Mouse (Mus musculus) T-cell, adult 2 months (primary cell): Measurements from ENCODE around the gene Pdss2.

Source experiments
- DNase-seq: peaks from one replicate; pipeline ENCODE4 v3.0.0; 2022; ENCODE audit warnings: low spot score

Gene Pdss2

DNA sequence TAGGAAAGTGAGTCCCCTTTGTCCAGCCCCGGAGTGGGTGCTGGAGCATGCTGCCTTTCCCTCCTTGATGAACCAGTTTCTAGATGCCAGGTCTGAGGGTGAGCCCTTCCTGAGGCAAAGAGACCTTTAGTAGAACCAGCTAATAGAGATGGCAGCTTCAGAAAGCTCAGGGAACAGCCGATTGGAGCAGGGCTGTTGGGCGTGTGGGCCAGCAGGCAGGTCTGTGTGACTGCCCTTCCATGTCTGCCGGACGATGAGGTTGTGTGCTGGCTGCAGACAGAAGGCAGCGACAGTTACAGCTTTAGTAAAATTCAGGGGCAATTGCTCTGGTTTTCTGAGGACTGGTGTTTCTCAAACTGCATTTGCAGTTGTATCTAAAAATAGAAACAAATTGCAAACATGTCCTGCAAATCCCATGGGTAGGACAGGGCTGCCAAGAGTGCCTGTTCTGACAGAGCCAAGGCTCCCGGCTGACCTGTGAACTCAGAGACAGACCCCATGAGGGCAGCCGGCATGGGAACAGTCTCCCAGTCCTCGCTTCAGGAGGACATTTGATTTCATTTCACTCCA is 262.2 kb downstream of the Pdss2 start:
- DNase-seq = no peak

DNA sequence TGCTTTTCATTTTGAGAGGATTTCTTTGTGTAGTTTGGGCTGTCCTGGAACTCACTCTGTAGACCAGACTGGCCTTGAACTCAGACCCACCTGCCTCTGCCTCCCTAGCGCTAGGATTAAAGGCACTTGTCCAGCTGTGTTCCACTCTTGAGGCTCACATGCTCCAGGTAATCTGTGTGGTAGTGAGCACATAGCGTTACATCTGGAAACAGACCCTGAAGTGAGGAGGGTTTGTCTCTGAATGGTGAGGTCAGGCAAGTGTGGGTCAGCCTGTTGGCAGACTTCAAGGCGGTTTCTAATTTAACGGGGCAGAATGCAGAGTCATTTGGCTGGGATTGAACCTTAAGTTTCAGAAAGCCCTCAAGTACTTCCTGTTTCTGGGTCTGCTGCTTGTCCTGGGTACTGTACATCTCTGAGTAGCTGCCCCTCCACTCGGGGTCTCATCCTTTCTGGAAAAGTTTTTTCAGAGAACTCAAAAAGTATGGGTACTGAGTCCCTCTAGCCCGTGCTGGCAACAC is 264.5 kb downstream of the Pdss2 start:
- no peak for DNase-seq

DNA sequence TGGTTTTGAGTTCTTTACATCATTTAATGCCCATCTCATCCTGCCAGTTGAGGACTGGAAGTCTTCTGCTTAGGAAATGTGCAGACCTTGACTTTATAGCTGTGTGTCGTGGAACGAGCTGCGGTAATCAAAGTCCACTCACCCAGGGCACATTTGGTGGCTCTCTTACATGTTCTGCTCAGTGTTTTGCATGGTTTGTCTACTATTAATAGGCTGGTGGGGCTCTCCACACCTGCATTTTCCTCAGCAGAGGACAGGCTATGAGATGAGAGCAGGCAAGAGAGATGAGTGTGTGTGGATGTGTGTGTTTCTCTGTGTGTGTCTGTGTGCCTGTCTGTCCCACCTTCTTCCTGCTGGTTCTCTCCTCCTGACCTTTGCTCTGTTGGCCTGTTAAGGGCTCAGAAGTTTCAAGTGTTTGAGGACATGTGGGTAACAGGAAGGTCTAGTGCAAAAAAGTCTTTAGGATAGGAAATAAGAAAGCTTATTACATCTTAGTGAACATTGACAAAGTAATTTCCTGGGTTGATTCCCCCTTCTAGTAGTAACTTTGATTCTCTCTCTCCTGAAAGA is 266.2 kb downstream of the Pdss2 start:
- DNase-seq = no peak

DNA sequence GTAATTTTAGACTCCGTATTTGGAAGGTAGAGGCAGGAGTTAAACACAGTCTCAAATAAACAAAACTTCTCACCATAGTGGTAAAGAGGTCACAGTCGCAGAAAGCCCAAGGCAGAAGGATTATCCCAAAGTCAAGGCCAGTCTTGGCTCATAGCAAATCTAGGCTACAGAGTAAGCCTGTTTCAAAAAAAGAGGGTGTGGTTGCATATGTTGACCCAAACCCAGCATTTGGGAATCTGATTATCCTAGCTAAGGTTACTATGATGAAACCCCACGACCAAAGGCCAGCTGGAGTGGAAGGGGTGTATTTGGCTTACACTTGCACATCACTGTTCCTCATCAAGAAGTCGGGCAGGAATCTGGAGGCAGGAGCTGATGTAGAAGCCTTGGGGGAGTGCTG is 267.0 kb downstream of the Pdss2 start:
- no peak for DNase-seq

DNA sequence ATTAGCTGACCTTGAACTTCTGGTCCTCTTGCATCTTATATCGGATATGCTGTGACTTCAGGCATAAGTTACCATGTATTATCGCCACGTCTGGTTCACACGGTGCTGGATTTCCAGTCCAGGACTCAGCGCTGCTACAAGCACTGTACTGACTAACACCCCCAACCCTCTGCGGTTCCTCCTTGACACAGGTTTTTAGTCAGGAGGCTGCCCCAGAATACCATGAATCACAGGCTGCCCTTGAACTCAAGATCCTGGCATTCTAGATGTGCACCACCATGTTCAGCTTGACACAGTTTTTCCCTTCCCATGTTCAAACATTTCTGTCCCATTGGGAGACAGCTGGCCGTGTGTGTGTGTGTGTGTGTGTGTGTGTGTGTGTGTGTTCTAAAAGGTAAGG is 267.9 kb downstream of the Pdss2 start:
- no peak for DNase-seq

- no peak for DNase-seq
These were observed 268.3 kb downstream of the Pdss2 start for GRCm38 (mm10) chr10:43489550-43489949.

GRCm38 (mm10) chr10:43490034-43490433 is 268.7 kb downstream of the Pdss2 start:
- DNase-seq = no peak

GRCm38 (mm10) chr10:43490846-43491245 is 269.6 kb downstream of the Pdss2 start:
- no peak for DNase-seq

DNA sequence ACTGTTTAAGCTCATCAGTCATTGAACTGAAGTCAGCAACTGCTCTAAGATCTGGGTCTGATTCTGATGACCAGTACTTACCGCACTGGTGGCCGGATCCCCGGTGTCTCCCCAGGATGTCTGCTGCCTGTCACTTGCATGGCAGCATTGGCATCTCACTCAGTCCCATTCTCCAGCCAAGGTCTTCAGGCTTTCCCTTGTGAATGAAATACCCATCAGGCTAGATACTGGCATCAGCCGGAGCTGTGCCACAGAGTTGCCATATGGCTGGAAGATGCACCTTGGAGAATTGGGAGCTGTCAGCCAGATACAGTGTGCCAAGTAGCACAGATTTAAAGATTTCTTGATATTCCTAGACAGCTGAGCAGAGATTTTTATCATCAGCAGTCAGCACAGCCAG is 281.3 kb downstream of the Pdss2 start:
- DNase-seq = no peak

DNA sequence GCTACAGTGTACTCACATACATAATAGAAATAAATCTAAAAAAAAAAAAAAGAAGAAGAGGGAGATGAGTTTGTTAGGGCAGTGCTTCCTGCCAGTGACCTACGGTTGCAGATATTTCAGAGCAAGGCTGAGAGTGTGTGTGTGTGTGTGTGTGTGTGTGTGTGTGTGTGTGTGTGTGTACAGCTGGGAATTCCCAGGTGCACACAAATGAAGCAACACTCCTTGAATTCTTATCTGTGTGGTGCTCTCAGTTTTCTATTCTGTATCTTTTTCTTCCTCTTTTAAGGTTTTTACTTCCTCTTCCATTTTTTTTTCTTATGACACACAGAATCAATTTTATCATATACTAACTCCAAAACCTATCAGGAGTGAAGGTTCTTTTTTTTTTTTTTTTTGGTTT is 283.0 kb downstream of the Pdss2 start:
- DNase-seq = no peak

- no peak for DNase-seq
These were observed 285.8 kb downstream of the Pdss2 start for GRCm38 (mm10) chr10:43507051-43507450.

DNA sequence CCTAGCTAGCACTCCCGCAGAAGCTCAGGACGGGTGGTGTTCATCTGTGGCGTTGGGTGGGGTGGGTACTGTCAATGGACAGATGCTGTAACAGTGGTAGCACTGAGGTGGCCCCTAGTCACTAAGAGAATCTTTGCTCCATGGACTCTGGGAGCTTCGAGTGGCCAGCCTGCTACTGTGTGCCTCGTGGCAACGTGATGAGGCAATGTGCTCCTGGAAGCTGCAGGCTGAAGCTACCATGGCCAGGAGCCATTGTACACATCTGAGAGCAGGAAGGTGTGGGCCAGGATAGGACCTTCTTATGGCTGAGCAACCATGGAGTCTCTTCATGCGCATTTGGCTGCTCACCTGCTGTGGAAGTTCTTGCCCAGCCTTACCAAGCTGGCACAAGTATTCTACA is 287.9 kb downstream of the Pdss2 start:
- DNase-seq = no peak

DNA sequence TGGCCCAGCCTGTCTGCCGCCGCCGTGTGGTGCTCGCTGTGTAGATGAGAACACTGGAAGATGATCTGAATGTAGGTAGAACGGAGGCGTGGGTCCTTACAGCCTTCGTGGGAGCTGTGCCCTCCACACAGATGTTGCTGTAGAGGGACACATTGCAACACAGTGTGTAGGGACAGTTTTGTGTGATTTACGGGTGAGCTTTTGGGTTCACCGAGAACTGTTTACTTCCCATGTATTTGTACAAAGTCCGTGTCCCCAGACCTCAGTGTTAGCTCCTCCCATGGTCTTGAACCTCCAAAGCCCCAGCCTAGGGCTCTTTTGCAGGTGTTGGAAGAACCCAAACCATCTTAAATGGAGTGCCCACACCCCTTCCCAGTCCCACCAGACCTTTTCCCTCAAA is 291.7 kb downstream of the Pdss2 start:
- no peak for DNase-seq
